Mouse (Mus musculus) liver, embryonic 14.5 days (tissue): Measurements from ENCODE around the gene Lrrc4b. TPM values are rescaled to one million over a fixed set of nuclear protein-coding genes. Genes with fewer than 3 reads are reported as not detected.
A peak's percentile ranks its signal among the peaks of the same experiment; 100 is the strongest.

ENCODE experiments used
- ATAC-seq: fragments of 200-750 bp; cut with Nextera tagmentation; 2 replicates; pipeline ENCODE4 v1.8.0; 2017; ENCODE audit warnings: moderate number of reproducible peaks, mild to moderate bottlenecking, moderate library complexity; ENCODE audit not compliant: insufficient read depth
- DNase-seq, 3 experiments: peaks; one replicate each; pipeline ENCODE4 v3.0.0-alpha.2; 2012 to 2013; ENCODE audit warnings: low read depth in 3 of 3, low spot score in 3 of 3
- H3K27ac ChIP-seq: fragments of 300-500 bp; sonication (generic); 2 replicates; pipeline ENCODE4 v1.5.1; 2014; ENCODE audit warnings: moderate library complexity, mild to moderate bottlenecking, control low read depth, inconsistent platforms
- H3K27me3 ChIP-seq: fragments of 300-500 bp; sonication (generic); 2 replicates; pipeline ENCODE4 v1.6.1; 2014; ENCODE audit warnings: mild to moderate bottlenecking, low read length, moderate library complexity; ENCODE audit not compliant: control insufficient read depth, insufficient read depth
- H3K36me3 ChIP-seq: fragments of 300-500 bp; sonication (generic); replicated peaks from 2 replicates; pipeline ENCODE4 v1.6.1; 2014; ENCODE audit warnings: low read depth; ENCODE audit not compliant: control insufficient read depth, insufficient read depth
- H3K4me1 ChIP-seq, 2 experiments: fragments of 200-500 bp in 1 of 2; fragments of 300-500 bp in 1 of 2; sonication (generic) in 1 of 2; replicated peaks; 2 replicates each; pipeline ENCODE4 v1.6.1; 2012 to 2014; ENCODE audit warnings: antibody characterized with exemption in 1 of 2, inconsistent platforms in 1 of 2, low read length in 1 of 2; ENCODE audit not compliant: control insufficient read depth in 2 of 2, insufficient read depth in 2 of 2
- H3K4me2 ChIP-seq: fragments of 300-500 bp; sonication (generic); 2 replicates; pipeline ENCODE4 v1.6.1; 2014; ENCODE audit warnings: low read depth, mild to moderate bottlenecking, control low read depth, moderate library complexity
- H3K4me3 ChIP-seq, 2 experiments: fragments of 200-500 bp in 1 of 2; fragments of 300-500 bp in 1 of 2; sonication (generic) in 1 of 2; 2 replicates each; pipeline ENCODE4 v1.5.1; 2012 to 2014; ENCODE audit warnings: low read depth in 2 of 2, low read length in 2 of 2, mild to moderate bottlenecking in 2 of 2, control low read depth in 1 of 2, inconsistent platforms in 1 of 2, moderate library complexity in 1 of 2; ENCODE audit not compliant: insufficient read depth in 1 of 2
- H3K9ac ChIP-seq: fragments of 300-500 bp; sonication (generic); replicated peaks from 2 replicates; pipeline ENCODE4 v1.6.1; 2014; ENCODE audit warnings: mild to moderate bottlenecking, control low read depth, moderate library complexity
- H3K9me3 ChIP-seq: fragments of 300-500 bp; sonication (generic); 2 replicates; pipeline ENCODE4 v1.6.1; 2016; ENCODE audit warnings: low read length, mixed read lengths; ENCODE audit not compliant: control insufficient read depth
- CTCF ChIP-seq: IDR thresholded peaks from 2 replicates; pipeline ENCODE4 v1.5.1; 2016; ENCODE audit warnings: antibody characterized with exemption, low read depth, control low read depth
- EP300 ChIP-seq: IDR thresholded peaks from 2 replicates; pipeline ENCODE4 v1.6.1; 2016; ENCODE audit warnings: antibody characterized with exemption, low read depth
- WGBS: fragments of 180-500 bp; shearing (Covaris S2); extraction: QIAGEN DNeasy Blood & Tissue Kit; methylation state at CpG from one replicate; pipeline ENCODE4 v1.1.7; 2014; ENCODE audit not compliant: insufficient replicate concordance; 5-methylcytosine and 5-hydroxymethylcytosine counted together
- polyA plus RNA-seq, 2 experiments: library from polyadenylated mRNA; depleted of rRNA in 1 of 2; stranded (reverse) in 1 of 2; unstranded in 1 of 2; fragments of >200 nt; fragmentation: Nextera tagmentation in 1 of 2; extraction: Ambion mirVana in 1 of 2; gene quantifications; 2 replicates each; pipeline versions ENCODE4 v1.2.1 to v1.2.3; 2012 to 2014

Gene Lrrc4b
- polyA plus RNA-seq, 2 experiments = 0.02 TPM; not detected in 1

GRCm38 (mm10) chr7:44391831-44392230, 37.0 kb upstream of the Lrrc4b start:
- H3K9ac ChIP-seq = no peak overlapping the region
- no peak overlapping the region for H3K4me2 ChIP-seq
- no peak overlapping the region for H3K4me3 ChIP-seq
- WGBS = 62% methylated on average over 4 of the region's 4 CpGs
- TF ChIP-seq EP300 (no peak), CTCF (no peak)
- no peak overlapping the region for H3K27ac ChIP-seq
- H3K27me3 ChIP-seq = no peaks in the 10 kb centered on the region; the same call in 1 of the 2 replicates
- no peaks in the 10 kb centered on the region for H3K9me3 ChIP-seq
- no peaks in the 10 kb centered on the region for H3K4me1 ChIP-seq
- ATAC-seq (no peak), DNase-seq (no peak)
- no peaks in the 10 kb centered on the region for H3K36me3 ChIP-seq

DNA sequence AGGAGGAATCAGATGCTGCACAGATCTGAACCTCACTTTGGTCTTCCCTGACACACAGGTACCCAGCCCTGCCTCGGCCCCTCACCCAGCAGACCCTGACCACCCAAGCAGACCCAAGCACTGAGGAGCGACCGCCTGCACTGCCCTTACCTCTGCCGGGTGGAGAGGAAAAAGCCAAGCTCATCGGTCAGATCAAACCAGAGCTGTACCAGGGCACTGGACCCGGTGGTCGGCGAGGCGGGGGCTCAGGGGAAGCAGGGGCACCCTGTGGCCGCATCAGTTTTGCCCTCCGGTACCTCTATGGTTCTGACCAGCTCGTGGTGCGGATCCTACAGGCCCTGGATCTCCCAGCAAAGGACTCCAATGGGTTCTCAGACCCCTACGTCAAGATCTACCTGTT, 36.5 kb upstream of the Lrrc4b start:
- Histone ChIP-seq H3K4me3 (no peak overlapping the region), H3K36me3 (no peaks in the 10 kb centered on the region), H3K4me2 (no peak overlapping the region), H3K4me1 (no peaks in the 10 kb centered on the region), H3K27me3 (no peaks in the 10 kb centered on the region; the same call in 1 of the 2 replicates), H3K9me3 (no peaks in the 10 kb centered on the region), H3K27ac (no peak overlapping the region), H3K9ac (no peak overlapping the region)
- DNase-seq (no peak), ATAC-seq (no peak)
- WGBS = 67% methylated on average over 14 of the region's 14 CpGs
- TF ChIP-seq CTCF = no peak
- TF ChIP-seq EP300 = no peak

- Histone ChIP-seq H3K27me3 (no peaks in the 10 kb centered on the region), H3K27ac (no peak overlapping the region), H3K9ac (no peak overlapping the region), H3K9me3 (no peaks in the 10 kb centered on the region), H3K4me1 (no peaks in the 10 kb centered on the region), H3K4me3 (no peak overlapping the region), H3K4me2 (no peak overlapping the region), H3K36me3 (no peaks in the 10 kb centered on the region)
- DNase-seq (no peak), ATAC-seq (no peak)
- WGBS = 79% methylated on average over 17 of the region's 17 CpGs
- TF ChIP-seq CTCF (no peak), EP300 (no peak)
Observed at GRCm38 (mm10) chr7:44393284-44393683, 35.5 kb upstream of the Lrrc4b start.

DNA sequence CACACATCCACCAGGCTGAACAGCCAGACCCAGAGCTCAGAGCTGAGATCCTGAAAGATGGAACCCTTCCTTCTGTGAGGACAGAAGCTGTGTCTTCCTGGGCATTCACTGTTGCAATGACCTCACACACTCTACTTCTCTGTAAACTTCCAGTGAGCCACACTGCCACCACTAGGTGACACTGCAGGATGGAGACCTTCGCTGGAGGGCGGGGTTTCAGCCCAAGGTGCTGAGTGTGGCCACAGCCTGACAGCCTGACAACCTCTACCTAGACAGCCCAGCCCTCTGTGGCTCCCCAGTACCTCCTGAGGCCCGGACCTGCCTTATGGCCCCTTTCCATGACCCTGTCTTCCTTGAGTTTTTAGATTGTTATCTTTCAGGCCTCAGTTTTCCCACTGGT, 30.2 kb upstream of the Lrrc4b start:
- peak; percentile 88 for TF ChIP-seq CTCF
- no peak for TF ChIP-seq EP300
- no peak overlapping the region for H3K4me3 ChIP-seq
- WGBS = 10% methylated on average over 3 of the region's 3 CpGs
- no peak overlapping the region for H3K27ac ChIP-seq
- no peaks in the 10 kb centered on the region for H3K36me3 ChIP-seq
- DNase-seq = peak; percentile 46 to 52 (median 49)
- H3K9me3 ChIP-seq = no peaks in the 10 kb centered on the region
- H3K4me2 ChIP-seq = no peak overlapping the region
- peak; percentile 57; the same call in 1 of the 2 replicates for ATAC-seq
- H3K9ac ChIP-seq = no peak overlapping the region
- no peaks in the 10 kb centered on the region for H3K4me1 ChIP-seq
- no peaks in the 10 kb centered on the region for H3K27me3 ChIP-seq

DNA sequence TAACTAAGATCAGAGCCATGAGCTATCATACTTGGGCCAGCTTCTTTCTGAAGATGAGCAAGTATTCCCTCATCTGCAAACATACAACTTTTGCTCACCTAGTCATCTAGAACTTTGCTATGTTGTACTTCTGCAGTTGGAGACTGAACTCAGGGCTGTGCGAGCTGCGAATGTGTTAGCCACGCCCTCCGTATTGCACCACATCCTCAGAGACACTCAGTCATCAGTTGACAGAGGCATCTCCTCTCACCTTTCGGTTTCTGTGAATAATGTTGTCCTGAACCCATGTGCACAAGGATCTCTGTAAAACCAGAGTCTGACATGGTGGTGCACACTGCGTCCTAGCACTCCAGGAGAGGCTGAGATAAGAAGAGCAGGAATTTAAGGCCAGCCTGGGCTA, 27.1 kb upstream of the Lrrc4b start:
- H3K4me2 ChIP-seq = no peak overlapping the region
- no peak overlapping the region for H3K9ac ChIP-seq
- 51% methylated on average over 6 of the region's 6 CpGs for WGBS
- DNase-seq (no peak), ATAC-seq (no peak)
- TF ChIP-seq EP300 (no peak), CTCF (no peak)
- H3K27ac ChIP-seq = no peak overlapping the region
- H3K27me3 ChIP-seq = no peaks in the 10 kb centered on the region
- peaks cover 5 to 12% of the 10 kb centered on the region in 2 experiments; a peak in 2 of 4 replicates for H3K4me1 ChIP-seq
- H3K4me3 ChIP-seq = no peak overlapping the region
- H3K9me3 ChIP-seq = no peaks in the 10 kb centered on the region
- no peaks in the 10 kb centered on the region for H3K36me3 ChIP-seq
